Mouse (Mus musculus): ENCODE results near the gene Vmn1r132.
"Not testable (repeated sequence)": the region's sequence is repeated elsewhere in the genome, so short reads cannot be mapped to it uniquely, and the experiment has no call there.

Vmn1r132 gene

GRCm38 (mm10) chr7:21613792-21614191 is at the start of gene Vmn1r132:
Gene Vmn1r132 (plus strand): TSS chr7:21614092.
- not testable (repeated sequence) for DNase-seq (ENCODE audit: extremely low read depth, low read depth, low spot score)
